Mouse (Mus musculus) myocyte (in vitro differentiated cells): ENCODE data around the gene Sema4d. TPM values are rescaled to one million over a fixed set of nuclear protein-coding genes. Genes with fewer than 3 reads are reported as not detected.

Source experiments
- H3K27me3 ChIP-seq: one replicate; pipeline ENCODE4 v1.6.1; 2011; ENCODE audit not compliant: control insufficient read depth, insufficient read depth, insufficient read length
- H3K36me3 ChIP-seq: one replicate; pipeline ENCODE4 v1.6.1; 2011; ENCODE audit not compliant: control insufficient read depth, insufficient read depth
- H3K4me2 ChIP-seq: one replicate; pipeline ENCODE4 v1.6.1; 2011; ENCODE audit warnings: low read depth, control low read depth
- H3K4me3 ChIP-seq: one replicate; pipeline ENCODE4 v1.5.1; 2011; ENCODE audit warnings: mild to moderate bottlenecking, control low read depth, moderate library complexity
- H3K79me2 ChIP-seq: one replicate; pipeline ENCODE4 v1.6.1; 2011; ENCODE audit not compliant: control insufficient read depth, insufficient read depth
- H3ac ChIP-seq: one replicate; pipeline ENCODE4 v1.6.1; 2011; ENCODE audit not compliant: control insufficient read depth, insufficient read length
- CEBPB ChIP-seq: IDR thresholded peaks from 2 replicates; pipeline ENCODE4 v1.6.1; 2011; ENCODE audit warnings: mild to moderate bottlenecking, moderate library complexity; ENCODE audit not compliant: poor library complexity, insufficient read depth, severe bottlenecking
- E2F4 ChIP-seq: IDR thresholded peaks from one replicate; pipeline ENCODE4 v1.6.1; 2011; ENCODE audit warnings: mild to moderate bottlenecking, control low read depth, moderate library complexity; ENCODE audit not compliant: insufficient read depth
- MAX ChIP-seq: IDR thresholded peaks from one replicate; pipeline ENCODE4 v1.6.1; 2011; ENCODE audit warnings: low read depth, mild to moderate bottlenecking, control low read depth
- MYOD1 ChIP-seq, 3 experiments: IDR thresholded peaks; one replicate each; pipeline ENCODE4 v1.6.1; 2011; ENCODE audit warnings: control low read depth in 2 of 3, low read depth in 2 of 3, mild to moderate bottlenecking in 2 of 3, moderate library complexity in 1 of 3; ENCODE audit not compliant: insufficient read length in 2 of 3, control insufficient read depth in 1 of 3
- MYOG ChIP-seq, 3 experiments: IDR thresholded peaks; one replicate each; pipeline ENCODE4 v1.6.1; 2011; ENCODE audit warnings: control low read depth in 2 of 3, low read depth in 2 of 3, mild to moderate bottlenecking in 2 of 3; ENCODE audit not compliant: insufficient read length in 2 of 3, control insufficient read depth in 1 of 3, insufficient read depth in 1 of 3
- POLR2A ChIP-seq: IDR thresholded peaks from one replicate; pipeline ENCODE4 v1.6.1; 2011; ENCODE audit warnings: low read depth, mild to moderate bottlenecking, control low read depth, moderate library complexity; ENCODE audit not compliant: insufficient read length
- POLR2AphosphoS2 ChIP-seq: IDR thresholded peaks from one replicate; pipeline ENCODE4 v1.6.1; 2011; ENCODE audit warnings: low read depth, control low read depth; ENCODE audit not compliant: insufficient read length
- REST ChIP-seq: IDR thresholded peaks from one replicate; pipeline ENCODE4 v1.6.1; 2011; ENCODE audit warnings: mild to moderate bottlenecking, control low read depth, moderate library complexity; ENCODE audit not compliant: insufficient read depth, insufficient read length
- SRF ChIP-seq: IDR thresholded peaks from one replicate; pipeline ENCODE4 v1.6.1; 2011; ENCODE audit warnings: low read depth; ENCODE audit not compliant: control insufficient read depth, insufficient read length
- TCF12 ChIP-seq: IDR thresholded peaks from one replicate; pipeline ENCODE4 v1.6.1; 2011; ENCODE audit warnings: mild to moderate bottlenecking, control low read depth; ENCODE audit not compliant: poor library complexity, insufficient read depth, severe bottlenecking
- TCF3 ChIP-seq: IDR thresholded peaks from one replicate; pipeline ENCODE4 v1.6.1; 2011; ENCODE audit warnings: low read depth, control low read depth; ENCODE audit not compliant: insufficient read length
- USF1 ChIP-seq: IDR thresholded peaks from one replicate; pipeline ENCODE4 v1.6.1; 2011; ENCODE audit warnings: low read depth, mild to moderate bottlenecking, control low read depth, moderate library complexity
- polyA plus RNA-seq: library from polyadenylated mRNA; unstranded; fragments of >200 nt; fragmentation: generic; extraction: Trizol; gene quantifications from one replicate; pipeline ENCODE4 v1.2.1, GENCODE M21; 2012; ENCODE audit warnings: missing spikeins

The Sema4d gene
- polyA plus RNA-seq, 1 experiment = 15.3 TPM

- H3K4me3 ChIP-seq = peak overlapping the region; percentile 2
These were observed 670 bp downstream of the Sema4d start for GRCm38 (mm10) chr13:51792729-51793424.

DNA sequence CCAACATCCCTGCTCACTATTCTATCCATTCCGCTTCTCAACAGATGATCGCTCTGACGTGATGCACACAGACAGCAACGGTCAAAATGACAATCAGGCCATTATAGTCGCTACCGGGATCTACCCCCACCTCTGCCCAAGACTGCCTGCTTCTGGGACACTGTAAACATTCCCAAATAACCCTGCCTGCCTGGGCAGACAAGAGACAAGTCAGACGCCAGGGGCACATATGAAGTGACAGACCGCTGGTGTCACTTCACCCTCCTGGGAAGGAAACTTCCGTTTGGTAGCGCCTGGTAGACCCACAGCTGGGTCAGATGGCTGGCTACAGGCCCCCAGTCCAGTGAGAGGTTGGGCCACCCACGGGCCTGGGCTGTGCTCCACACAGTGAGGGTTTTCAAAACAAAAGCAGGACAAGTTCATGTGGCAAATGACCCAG, 1.4 kb downstream of the Sema4d start:
- TF ChIP-seq USF1 = no peak
- no peak for TF ChIP-seq REST
- no peak for TF ChIP-seq POLR2A
- no peak for TF ChIP-seq POLR2AphosphoS2
- no peaks in the 10 kb centered on the region for H3K36me3 ChIP-seq
- H3K4me2 ChIP-seq = peak overlapping the region; percentile 48
- H3K27me3 ChIP-seq = peaks cover 10% of the 10 kb centered on the region
- no peaks in the 10 kb centered on the region for H3K79me2 ChIP-seq
- no peak overlapping the region for H3ac ChIP-seq
- H3K4me3 ChIP-seq = peak overlapping the region; percentile 2

More at GRCm38 (mm10) chr13:51792729-51793424, 670 bp downstream of the Sema4d start:
- Histone ChIP-seq H3K27me3 (peaks cover 10% of the 10 kb centered on the region), H3K79me2 (no peaks in the 10 kb centered on the region), H3K36me3 (no peaks in the 10 kb centered on the region), H3ac (no peak overlapping the region), H3K4me2 (peak overlapping the region; percentile 51)
- TF ChIP-seq MYOD1 (IDR thresholded peaks at IDR 0.05; ENCODE audit: control insufficient read depth in 1 of 3, insufficient read length in 2 of 3, low read depth in 2 of 3) = peak; percentile 21 to 93 (median 77)
- peak; percentile 42 to 86 (median 69) for TF ChIP-seq MYOG (IDR thresholded peaks at IDR 0.05; ENCODE audit: control insufficient read depth in 1 of 3, insufficient read depth in 1 of 3, insufficient read length in 2 of 3, low read depth in 2 of 3)
- TF ChIP-seq TCF3 = no peak

- H3K36me3 ChIP-seq = no peaks in the 10 kb centered on the region
- no peak overlapping the region for H3K4me3 ChIP-seq
- H3K79me2 ChIP-seq = no peaks in the 10 kb centered on the region
- H3K27me3 ChIP-seq = peaks cover 10% of the 10 kb centered on the region
- H3K4me2 ChIP-seq = no peak overlapping the region
- H3ac ChIP-seq = no peak overlapping the region
- TF ChIP-seq TCF3 (no peak), MYOG (IDR thresholded peaks at IDR 0.05; ENCODE audit: control insufficient read depth in 1 of 3, insufficient read depth in 1 of 3, insufficient read length in 2 of 3, low read depth in 2 of 3) (peak in 1 of 3 experiments; percentile 26)
These were observed 1.9 kb downstream of the Sema4d start for GRCm38 (mm10) chr13:51791604-51792003.

- Histone ChIP-seq H3K36me3 (no peaks in the 10 kb centered on the region), H3K4me2 (no peak overlapping the region), H3K27me3 (peaks cover 10% of the 10 kb centered on the region), H3K4me3 (no peak overlapping the region), H3K79me2 (no peaks in the 10 kb centered on the region), H3ac (no peak overlapping the region)
- TF ChIP-seq MYOG (IDR thresholded peaks at IDR 0.05; ENCODE audit: control insufficient read depth in 1 of 3, insufficient read depth in 1 of 3, insufficient read length in 2 of 3, low read depth in 2 of 3) = no peak
- TF ChIP-seq SRF = no peak
- no peak for TF ChIP-seq TCF12
- TF ChIP-seq REST = no peak
- TF ChIP-seq MAX = no peak
- no peak for TF ChIP-seq TCF3
- TF ChIP-seq MYOD1 (IDR thresholded peaks at IDR 0.05; ENCODE audit: control insufficient read depth in 1 of 3, insufficient read length in 2 of 3, low read depth in 2 of 3) = no peak
- TF ChIP-seq POLR2AphosphoS2 = no peak
- no peak for TF ChIP-seq E2F4
- no peak for TF ChIP-seq CEBPB
- TF ChIP-seq POLR2A = no peak
- no peak for TF ChIP-seq USF1
These were observed 2.8 kb downstream of the Sema4d start for GRCm38 (mm10) chr13:51790793-51791192.

- TF ChIP-seq TCF3 (no peak), REST (no peak), POLR2AphosphoS2 (no peak), MYOG (IDR thresholded peaks at IDR 0.05; ENCODE audit: control insufficient read depth in 1 of 3, insufficient read depth in 1 of 3, insufficient read length in 2 of 3, low read depth in 2 of 3) (no peak), E2F4 (no peak), MYOD1 (IDR thresholded peaks at IDR 0.05; ENCODE audit: control insufficient read depth in 1 of 3, insufficient read length in 2 of 3, low read depth in 2 of 3) (no peak), MAX (no peak), POLR2A (no peak), CEBPB (no peak), USF1 (no peak), TCF12 (no peak), SRF (no peak)
- Histone ChIP-seq H3K4me3 (no peak overlapping the region), H3K27me3 (peaks cover 3% of the 10 kb centered on the region), H3K79me2 (no peaks in the 10 kb centered on the region), H3K4me2 (no peak overlapping the region), H3K36me3 (no peaks in the 10 kb centered on the region), H3ac (no peak overlapping the region)
These were observed 5.7 kb downstream of the Sema4d start for GRCm38 (mm10) chr13:51787858-51788257.
